In genomic region chr13:65310849-65311248, GRCm38 (mm10) we compare ENCODE assay signal across 8 mouse cellular contexts. TPM values are rescaled to one million over a fixed set of nuclear protein-coding genes. Genes with fewer than 3 reads are reported as not detected.
DNase-seq lines count a peak whose midpoint lies in the region; ATAC-seq and TF ChIP-seq lines count a peak whose summit lies in the region.
"Not testable (repeated sequence)": the region's sequence is repeated elsewhere in the genome, so short reads cannot be mapped to it uniquely, and the experiment has no call there.

No protein-coding gene starts in this region.

- not testable (repeated sequence) for TF ChIP-seq CTCF in brain, embryonic 14.5 days (IDR thresholded peaks at IDR 0.05; ENCODE audit: borderline replicate concordance, extremely low read depth, insufficient read depth, insufficient read length)
- TF ChIP-seq CTCF in liver, adult 2 months (IDR thresholded peaks at IDR 0.05; ENCODE audit: low read depth, low read length): peak; percentile 27; the same call in 1 of the 2 replicates

- peak overlapping the region; percentile 31; the same call in 1 of the 2 replicates for H3K4me2 ChIP-seq in embryonic facial prominence, embryonic 13.5 days
- H3K4me2 ChIP-seq in heart, embryonic 14.5 days (ENCODE audit: low read length): peak overlapping the region; percentile 63
- peak overlapping the region; percentile 42 for H3K4me2 ChIP-seq in midbrain, embryonic 15.5 days
- peak overlapping the region; percentile 29; the same call in 1 of the 2 replicates for H3K4me2 ChIP-seq in stomach, embryonic 14.5 days (replicated peaks; ENCODE audit: low read depth, low read length)

- peak; percentile 57 for ATAC-seq in CD4-positive, CD25-positive, alpha-beta regulatory T cell, adult 4 months
- not testable (repeated sequence) for ATAC-seq in embryonic facial prominence, embryonic 13.5 days (ENCODE audit: insufficient number of reproducible peaks, insufficient read depth, low FRiP score, low TSS enrichment, low read depth); heart, embryonic 14.5 days (ENCODE audit: insufficient number of reproducible peaks, insufficient read depth, low FRiP score, low read depth); midbrain, embryonic 15.5 days (replicated peaks); stomach, embryonic 14.5 days (ENCODE audit: insufficient number of reproducible peaks, insufficient read depth, low FRiP score, low read depth)

- H3K9ac ChIP-seq in embryonic facial prominence, embryonic 13.5 days; liver, adult 2 months (ENCODE audit: low read depth, low read length); midbrain, embryonic 15.5 days; stomach, embryonic 14.5 days (replicated peaks; ENCODE audit: low read depth, low read length): not testable (repeated sequence)
- H3K9ac ChIP-seq in heart, embryonic 14.5 days (ENCODE audit: low read length): 0 out of 2 replicates have a peak overlapping the region, but pooled peaks have one; percentile 16

- 38% methylated on average over 12 of the region's 12 CpGs for WGBS in embryonic facial prominence, embryonic 13.5 days
- WGBS in heart, embryonic 14.5 days: 30% methylated on average over 12 of the region's 12 CpGs
- WGBS in liver, adult 2 months: 42% methylated on average over 12 of the region's 12 CpGs
- 42% methylated on average over 12 of the region's 12 CpGs for WGBS in midbrain, embryonic 15.5 days
- 40% methylated on average over 12 of the region's 12 CpGs for WGBS in stomach, embryonic 14.5 days

- H3K79me2 ChIP-seq in liver, adult 2 months (ENCODE audit: control insufficient read depth, insufficient read depth, low read length): not testable (repeated sequence)

- H3K27ac ChIP-seq in embryonic facial prominence, embryonic 13.5 days; heart, embryonic 14.5 days (replicated peaks in 1 of 2; ENCODE audit: control insufficient read depth in 1 of 2, insufficient read depth in 1 of 2, low read depth in 2 of 2, low read length in 2 of 2); liver, adult 2 months (replicated peaks; ENCODE audit: insufficient read depth, low read depth, low read length); midbrain, embryonic 15.5 days; stomach, embryonic 14.5 days (ENCODE audit: low read length): not testable (repeated sequence)

- H3K9me3 ChIP-seq in embryonic facial prominence, embryonic 13.5 days: peaks cover 39% of the 10 kb centered on the region
- H3K9me3 ChIP-seq in heart, embryonic 14.5 days (ENCODE audit: control insufficient read depth, low read length): peaks cover 12% of the 10 kb centered on the region; the same call in 1 of the 2 replicates
- peaks cover 17% of the 10 kb centered on the region; the same call in 1 of the 2 replicates for H3K9me3 ChIP-seq in midbrain, embryonic 15.5 days
- not testable (repeated sequence) for H3K9me3 ChIP-seq in stomach, embryonic 14.5 days (ENCODE audit: control insufficient read depth, low read depth, low read length)

- DNase-seq in brain, embryonic 14.5 days (ENCODE audit: low read depth): peak; percentile 6
- DNase-seq in kidney, adult 9 months: peak; percentile 33
- peak; percentile 20 for DNase-seq in liver, adult 2 months (ENCODE audit: extremely low read depth, low read depth, low spot score)

- H3K4me3 ChIP-seq in embryonic facial prominence, embryonic 13.5 days; liver, adult 2 months (ENCODE audit: insufficient read depth, low read depth, low read length); stomach, embryonic 14.5 days (ENCODE audit: low read depth, low read length): not testable (repeated sequence)
- peak overlapping the region; percentile 21 to 23 for H3K4me3 ChIP-seq in heart, embryonic 14.5 days (ENCODE audit: control insufficient read depth in 1 of 2, insufficient read depth in 1 of 2, low read depth in 1 of 2, low read length in 2 of 2)
- H3K4me3 ChIP-seq in midbrain, embryonic 15.5 days: peak overlapping the region; percentile 20

- not testable (repeated sequence) for H3K36me3 ChIP-seq in embryonic facial prominence, embryonic 13.5 days; heart, embryonic 14.5 days (ENCODE audit: control insufficient read depth, insufficient read depth, low read length); liver, adult 2 months (ENCODE audit: control insufficient read depth, insufficient read depth, low read length); midbrain, embryonic 15.5 days (replicated peaks); stomach, embryonic 14.5 days (ENCODE audit: control insufficient read depth, insufficient read depth, low read length)

- TF ChIP-seq POLR2A in brain, embryonic 14.5 days (IDR thresholded peaks at IDR 0.05; ENCODE audit: borderline replicate concordance, extremely low read depth, insufficient read depth, insufficient read length, poor library complexity, severe bottlenecking); liver, adult 2 months (IDR thresholded peaks at IDR 0.05; ENCODE audit: extremely low read depth, insufficient read depth, low read length): not testable (repeated sequence)

- not testable (repeated sequence) for H3K4me1 ChIP-seq in embryonic facial prominence, embryonic 13.5 days; heart, embryonic 14.5 days (ENCODE audit: control insufficient read depth in 2 of 2, insufficient read depth in 2 of 2, low read length in 2 of 2); liver, adult 2 months (ENCODE audit: control insufficient read depth, insufficient read depth, low read length); midbrain, embryonic 15.5 days; stomach, embryonic 14.5 days (ENCODE audit: control insufficient read depth, insufficient read depth, low read length)

- H3K27me3 ChIP-seq in embryonic facial prominence, embryonic 13.5 days; heart, embryonic 14.5 days (ENCODE audit: control insufficient read depth, insufficient read depth, low read length); liver, adult 2 months (ENCODE audit: control insufficient read depth, insufficient read depth, low read length); midbrain, embryonic 15.5 days (replicated peaks); stomach, embryonic 14.5 days (ENCODE audit: control insufficient read depth, insufficient read depth, low read length): not testable (repeated sequence)

RNA-seq across cellular contexts. Expression of gene Zfp369, which starts 32.2 kb away (rescaled TPM):
- 10 to 100 TPM; 14.5 to 16.7 TPM for polyA plus RNA-seq in CD4-positive, CD25-positive, alpha-beta regulatory T cell, adult 4 months (2017; shearing (Covaris generic))
- 63.2 and 69.7 TPM in 2 replicates for polyA plus RNA-seq in brain, embryonic 14.5 days (2012; rRNA removed)
- polyA plus RNA-seq in embryonic facial prominence, embryonic 13.5 days (2015; fragmentation: Nextera tagmentation; extraction: Ambion mirVana): 16.4 and 18.0 TPM in 2 replicates
- polyA plus RNA-seq in heart, embryonic 14.5 days (2014; fragmentation: Nextera tagmentation; extraction: Ambion mirVana): 16.2 and 17.3 TPM in 2 replicates
- 17.0 and 18.7 TPM in 2 replicates for total RNA-seq in liver, adult 2 months (2014; rRNA removed)
- polyA plus RNA-seq in liver, adult 2 months (2012; rRNA removed): 8.9 and 10.9 TPM in 2 replicates
- 15.4 and 18.2 TPM in 2 replicates for polyA plus RNA-seq in midbrain, embryonic 15.5 days (2015; fragmentation: Nextera tagmentation; extraction: Ambion mirVana)
- 22.0 and 23.3 TPM in 2 replicates for polyA plus RNA-seq in stomach, embryonic 14.5 days (2014; fragmentation: Nextera tagmentation; extraction: Ambion mirVana)

RNA-seq across cellular contexts. Expression of gene Gm10775, which starts 51.5 kb away (rescaled TPM):
- not detected for polyA plus RNA-seq in CD4-positive, CD25-positive, alpha-beta regulatory T cell, adult 4 months (2017; shearing (Covaris generic))
- 0.11 and 0.29 TPM in 2 replicates for polyA plus RNA-seq in brain, embryonic 14.5 days (2012; rRNA removed)
- polyA plus RNA-seq in embryonic facial prominence, embryonic 13.5 days (2015; fragmentation: Nextera tagmentation; extraction: Ambion mirVana): not detected in 2 replicates
- polyA plus RNA-seq in heart, embryonic 14.5 days (2014; fragmentation: Nextera tagmentation; extraction: Ambion mirVana): not detected in 2 replicates
- total RNA-seq in liver, adult 2 months (2014; rRNA removed): not detected in 2 replicates
- not detected in 2 replicates for polyA plus RNA-seq in liver, adult 2 months (2012; rRNA removed)
- polyA plus RNA-seq in midbrain, embryonic 15.5 days (2015; fragmentation: Nextera tagmentation; extraction: Ambion mirVana): 0.14 TPM in 1 of 2 replicates, not detected in the other
- polyA plus RNA-seq in stomach, embryonic 14.5 days (2014; fragmentation: Nextera tagmentation; extraction: Ambion mirVana): not detected in 2 replicates
